In the genomic region with DNA sequence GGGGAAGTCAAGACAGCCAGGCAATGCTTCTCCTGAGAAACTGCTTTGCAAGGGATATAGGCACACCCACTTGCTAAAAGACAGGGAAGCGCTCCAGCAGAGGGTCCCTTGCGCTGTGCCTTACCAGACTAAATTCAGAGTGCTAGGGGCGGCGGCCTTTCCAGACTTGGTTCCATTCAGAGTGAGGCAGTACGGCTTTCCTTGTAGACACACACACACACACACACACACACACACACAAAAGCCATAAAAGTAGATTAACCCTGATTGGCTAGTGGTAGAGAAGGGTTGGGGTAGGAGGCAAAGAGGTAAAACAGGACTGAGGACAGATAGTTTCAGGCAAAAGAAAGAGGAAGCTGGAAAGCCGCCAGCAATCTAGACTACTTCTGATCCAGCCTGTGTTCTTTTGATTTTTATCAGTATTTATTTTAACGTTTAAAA, we compare ENCODE assay signal across 8 mouse cellular contexts. TPM values are rescaled to one million over a fixed set of nuclear protein-coding genes. Genes with fewer than 3 reads are reported as not detected.
DNase-seq lines count a peak whose midpoint lies in the region; ATAC-seq and TF ChIP-seq lines count a peak whose summit lies in the region.

No protein-coding gene starts in this region.

- ATAC-seq in kidney, embryonic 15.5 days (replicated peaks; ENCODE audit: low FRiP score), result peak; percentile 73
- ATAC-seq in embryonic facial prominence, embryonic 13.5 days (ENCODE audit: insufficient number of reproducible peaks, insufficient read depth, low FRiP score, low TSS enrichment, low read depth), result no peak; the same call in 1 of the 2 replicates
- ATAC-seq in intestine, postnatal 0 days, result no peak
- ATAC-seq in midbrain, postnatal 0 days (ENCODE audit: low FRiP score), result no peak

- peak overlapping the region; percentile 81 for H3K4me3 ChIP-seq in kidney, embryonic 15.5 days (replicated peaks)
- H3K4me3 ChIP-seq in embryonic facial prominence, embryonic 13.5 days, result 0 out of 2 replicates have a peak overlapping the region, but pooled peaks have one; percentile 4
- H3K4me3 ChIP-seq in intestine, postnatal 0 days (ENCODE audit: low read depth, low read length), result no peak overlapping the region
- no peak overlapping the region for H3K4me3 ChIP-seq in midbrain, postnatal 0 days (ENCODE audit: low read depth, low read length)

- no peak for DNase-seq in kidney, adult 18-20 months
- peak; percentile 32 for DNase-seq in midbrain, postnatal 0 days (ENCODE audit: low spot score)
- DNase-seq in right cerebral cortex, adult 2 months (ENCODE audit: low spot score in 2 of 2), result no peak
- DNase-seq in adrenal gland, adult 2 months, result no peak
- DNase-seq in left cerebral cortex, adult 11 months (ENCODE audit: low spot score), result no peak

- peak overlapping the region; percentile 97 for H3K4me2 ChIP-seq in kidney, embryonic 15.5 days
- peak overlapping the region; percentile 100 for H3K4me2 ChIP-seq in embryonic facial prominence, embryonic 13.5 days
- peak overlapping the region; percentile 99 for H3K4me2 ChIP-seq in intestine, postnatal 0 days (replicated peaks; ENCODE audit: low read depth)
- H3K4me2 ChIP-seq in midbrain, postnatal 0 days (ENCODE audit: low read depth, low read length, poor library complexity, severe bottlenecking), result no peak overlapping the region; the same call in 1 of the 2 replicates

- peaks cover 23% of the 10 kb centered on the region for H3K27me3 ChIP-seq in kidney, embryonic 15.5 days
- H3K27me3 ChIP-seq in embryonic facial prominence, embryonic 13.5 days, result peaks cover 19% of the 10 kb centered on the region
- H3K27me3 ChIP-seq in intestine, postnatal 0 days (replicated peaks; ENCODE audit: control insufficient read depth, insufficient read depth, low read length), result peaks cover 5% of the 10 kb centered on the region; the same call in 1 of the 2 replicates
- H3K27me3 ChIP-seq in midbrain, postnatal 0 days (ENCODE audit: insufficient read depth, low read length), result peaks cover 6% of the 10 kb centered on the region

- no peak overlapping the region for H3K9ac ChIP-seq in kidney, embryonic 15.5 days
- no peak overlapping the region for H3K9ac ChIP-seq in embryonic facial prominence, embryonic 13.5 days
- H3K9ac ChIP-seq in intestine, postnatal 0 days (ENCODE audit: low read depth, low read length), result no peak overlapping the region
- no peak overlapping the region for H3K9ac ChIP-seq in midbrain, postnatal 0 days (replicated peaks; ENCODE audit: low read length, poor library complexity, severe bottlenecking)

- H3K4me1 ChIP-seq in kidney, embryonic 15.5 days, result peaks cover 6% of the 10 kb centered on the region; the same call in 1 of the 2 replicates
- peaks cover 4% of the 10 kb centered on the region; the same call in 1 of the 2 replicates for H3K4me1 ChIP-seq in embryonic facial prominence, embryonic 13.5 days
- H3K4me1 ChIP-seq in intestine, postnatal 0 days (replicated peaks; ENCODE audit: control insufficient read depth, insufficient read depth, low read length), result no peaks in the 10 kb centered on the region
- no peaks in the 10 kb centered on the region for H3K4me1 ChIP-seq in midbrain, postnatal 0 days (ENCODE audit: insufficient read depth, low read length)

- no peaks in the 10 kb centered on the region for H3K9me3 ChIP-seq in kidney, embryonic 15.5 days (replicated peaks)
- H3K9me3 ChIP-seq in embryonic facial prominence, embryonic 13.5 days, result no peaks in the 10 kb centered on the region
- no peaks in the 10 kb centered on the region for H3K9me3 ChIP-seq in intestine, postnatal 0 days (ENCODE audit: control insufficient read depth)
- H3K9me3 ChIP-seq in midbrain, postnatal 0 days (ENCODE audit: low read length), result no peaks in the 10 kb centered on the region

- WGBS in kidney, embryonic 15.5 days, result 33% methylated on average over 7 of the region's 7 CpGs
- 27% methylated on average over 7 of the region's 7 CpGs for WGBS in embryonic facial prominence, embryonic 13.5 days
- 32% methylated on average over 7 of the region's 7 CpGs for WGBS in intestine, postnatal 0 days
- WGBS in midbrain, postnatal 0 days, result 29% methylated on average over 7 of the region's 7 CpGs

- H3K27ac ChIP-seq in kidney, embryonic 15.5 days, result peak overlapping the region; percentile 41; the same call in 1 of the 2 replicates
- no peak overlapping the region for H3K27ac ChIP-seq in embryonic facial prominence, embryonic 13.5 days
- H3K27ac ChIP-seq in intestine, postnatal 0 days (ENCODE audit: low read depth, low read length), result no peak overlapping the region
- H3K27ac ChIP-seq in midbrain, postnatal 0 days (ENCODE audit: low read depth, low read length), result no peak overlapping the region

- TF ChIP-seq CTCF in intestine, postnatal 0 days (IDR thresholded peaks at IDR 0.05; ENCODE audit: low read depth), result no peak
- no peak for TF ChIP-seq CTCF in midbrain, postnatal 0 days (IDR thresholded peaks at IDR 0.05)

- H3K36me3 ChIP-seq in kidney, embryonic 15.5 days, result no peaks in the 10 kb centered on the region
- H3K36me3 ChIP-seq in embryonic facial prominence, embryonic 13.5 days, result no peaks in the 10 kb centered on the region
- H3K36me3 ChIP-seq in intestine, postnatal 0 days (ENCODE audit: control insufficient read depth, insufficient read depth), result no peaks in the 10 kb centered on the region
- H3K36me3 ChIP-seq in midbrain, postnatal 0 days (ENCODE audit: insufficient read depth, low read length), result no peaks in the 10 kb centered on the region

RNA-seq across cellular contexts. Expression of a gene that starts 0.7 kb away (rescaled TPM):
- 7.5 and 7.8 TPM in 2 replicates for polyA plus RNA-seq in kidney, embryonic 15.5 days (2015; fragmentation: Nextera tagmentation; extraction: Ambion mirVana)
- polyA plus RNA-seq in embryonic facial prominence, embryonic 13.5 days (2015; fragmentation: Nextera tagmentation; extraction: Ambion mirVana), result 5.0 and 6.2 TPM in 2 replicates
- polyA plus RNA-seq in intestine, postnatal 0 days (2015; fragmentation: Nextera tagmentation; extraction: Ambion mirVana), result 1.0 and 1.2 TPM in 2 replicates
- total RNA-seq in midbrain, postnatal 0 days (2014; rRNA removed), result 3.0 and 5.5 TPM in 2 replicates
- polyA plus RNA-seq in midbrain, postnatal 0 days (2015; fragmentation: Nextera tagmentation; extraction: Ambion mirVana), result 0.86 and 1.6 TPM in 2 replicates
- 1 to 10 TPM; 1.5 to 2.6 TPM for total RNA-seq in adrenal gland, adult 2 months (2021)
- polyA plus RNA-seq in adrenal gland, adult 2 months (2012; rRNA removed), result 0.45 and 0.62 TPM in 2 replicates

Comparison
In these comparisons a context has a peak if more than half of its experiments do, and no peak if none do; other contexts are left out.
1. H3K4me3 ChIP-seq: peak in kidney, embryonic 15.5 days (single experiment) and embryonic facial prominence, embryonic 13.5 days (single experiment); none in intestine, postnatal 0 days (single experiment) and midbrain, postnatal 0 days (single experiment).